ENCODE assay signal across 27 mouse cellular contexts in the genomic region with DNA sequence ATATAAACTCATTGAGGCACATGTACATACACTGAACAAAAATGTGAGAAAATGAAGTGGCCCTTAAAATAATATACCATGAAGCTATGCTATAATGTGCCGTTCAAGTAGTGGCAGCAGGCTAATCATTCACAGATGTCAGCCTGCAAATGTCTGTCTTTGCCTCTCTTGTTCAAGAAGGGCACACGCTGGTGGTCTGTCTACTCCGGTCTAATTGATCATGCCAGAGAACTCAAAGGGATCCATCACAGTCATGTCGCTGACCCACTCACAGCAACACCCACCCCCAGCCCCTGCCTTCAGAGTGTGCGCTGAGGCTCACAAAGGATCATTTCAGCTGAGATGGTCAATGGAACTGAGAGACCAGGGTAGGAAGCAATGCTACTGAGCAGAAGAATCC. TPM values are rescaled to one million over a fixed set of nuclear protein-coding genes. Genes with fewer than 3 reads are reported as not detected.
DNase-seq lines count a peak whose midpoint lies in the region; ATAC-seq lines count a peak whose summit lies in the region.
"Had no signal": no experiment of that assay in that cellular context is flagged by ENCODE, and none has a peak within 500 bp of the region (broad histone marks: within the 10 kb centered on the region; RNA-seq: fewer than 3 reads in every experiment).

No protein-coding gene starts in this region.

- ATAC-seq in hindbrain, embryonic 11.5 days (ENCODE audit: low FRiP score), result peak; percentile 80
- ATAC-seq in hindbrain, embryonic 14.5 days (ENCODE audit: low FRiP score), result no peak
- ATAC-seq in embryonic facial prominence, embryonic 12.5 days (ENCODE audit: insufficient number of reproducible peaks, insufficient read depth, low FRiP score, low TSS enrichment), result no peak
- ATAC-seq: activated CD4-positive, CD25-positive, alpha-beta regulatory T cell, adult 4 months; forebrain, postnatal 0 days; intestine, embryonic 15.5 days; liver, postnatal 0 days; midbrain, embryonic 15.5 days had no signal

- H3K4me3 ChIP-seq in hindbrain, embryonic 11.5 days (ENCODE audit: low read depth, low read length), result no peak overlapping the region
- H3K4me3 ChIP-seq in hindbrain, embryonic 14.5 days (replicated peaks; ENCODE audit: low read length), result no peak overlapping the region
- no peak overlapping the region for H3K4me3 ChIP-seq in embryonic facial prominence, embryonic 12.5 days
- H3K4me3 ChIP-seq in limb, embryonic 10.5 days, result no peak overlapping the region
- H3K4me3 ChIP-seq: forebrain, embryonic 10.5 days; heart, embryonic 10.5 days; intestine, embryonic 15.5 days; limb, embryonic 15.5 days; midbrain, embryonic 15.5 days had no signal

- no peak overlapping the region for H3K9ac ChIP-seq in hindbrain, embryonic 11.5 days (ENCODE audit: low read depth, low read length)
- H3K9ac ChIP-seq in hindbrain, embryonic 14.5 days, result no peak overlapping the region
- no peak overlapping the region for H3K9ac ChIP-seq in embryonic facial prominence, embryonic 12.5 days
- H3K9ac ChIP-seq: forebrain, postnatal 0 days; intestine, embryonic 15.5 days; limb, embryonic 15.5 days; liver, postnatal 0 days; midbrain, embryonic 15.5 days had no signal

- WGBS in hindbrain, embryonic 11.5 days, result 16% methylated on average over 5 of the region's 5 CpGs
- WGBS in hindbrain, embryonic 14.5 days, result 25% methylated on average over 5 of the region's 5 CpGs
- 17% methylated on average over 5 of the region's 5 CpGs for WGBS in embryonic facial prominence, embryonic 12.5 days
- WGBS in limb, embryonic 10.5 days, result 35% methylated on average over 5 of the region's 5 CpGs

- no peaks in the 10 kb centered on the region for H3K27me3 ChIP-seq in hindbrain, embryonic 11.5 days (ENCODE audit: control insufficient read depth, insufficient read depth, low read length)
- no peaks in the 10 kb centered on the region for H3K27me3 ChIP-seq in hindbrain, embryonic 14.5 days (ENCODE audit: control insufficient read depth, insufficient read depth, low read length)
- H3K27me3 ChIP-seq in embryonic facial prominence, embryonic 12.5 days, result no peaks in the 10 kb centered on the region
- no peaks in the 10 kb centered on the region for H3K27me3 ChIP-seq in limb, embryonic 10.5 days (ENCODE audit: low read depth, poor library complexity, severe bottlenecking)
- H3K27me3 ChIP-seq: intestine, embryonic 15.5 days; limb, embryonic 15.5 days; midbrain, embryonic 15.5 days had no signal

- no peak overlapping the region for H3K4me2 ChIP-seq in hindbrain, embryonic 11.5 days (replicated peaks; ENCODE audit: low read depth, low read length)
- H3K4me2 ChIP-seq in hindbrain, embryonic 14.5 days (replicated peaks), result no peak overlapping the region
- peak overlapping the region; percentile 20; the same call in 1 of the 2 replicates for H3K4me2 ChIP-seq in embryonic facial prominence, embryonic 12.5 days (replicated peaks)
- H3K4me2 ChIP-seq: intestine, embryonic 15.5 days; limb, embryonic 15.5 days; midbrain, embryonic 15.5 days had no signal

- no peaks in the 10 kb centered on the region; the same call in 1 of the 2 replicates for H3K4me1 ChIP-seq in hindbrain, embryonic 11.5 days (replicated peaks; ENCODE audit: control insufficient read depth, insufficient read depth, low read length)
- H3K4me1 ChIP-seq in hindbrain, embryonic 14.5 days (replicated peaks; ENCODE audit: control insufficient read depth, insufficient read depth, low read length), result no peaks in the 10 kb centered on the region
- H3K4me1 ChIP-seq in embryonic facial prominence, embryonic 12.5 days, result peaks cover 14% of the 10 kb centered on the region
- peaks cover 22% of the 10 kb centered on the region for H3K4me1 ChIP-seq in limb, embryonic 10.5 days
- H3K4me1 ChIP-seq: heart, embryonic 10.5 days; intestine, embryonic 15.5 days; midbrain, embryonic 15.5 days had no signal

- H3K27ac ChIP-seq in hindbrain, embryonic 11.5 days (ENCODE audit: low read depth, low read length), result no peak overlapping the region
- H3K27ac ChIP-seq in hindbrain, embryonic 14.5 days, result no peak overlapping the region
- H3K27ac ChIP-seq in embryonic facial prominence, embryonic 12.5 days, result no peak overlapping the region
- 0 out of 2 replicates have a peak overlapping the region, but pooled peaks have one; percentile 46 for H3K27ac ChIP-seq in limb, embryonic 10.5 days
- H3K27ac ChIP-seq: forebrain, embryonic 10.5 days; heart, embryonic 10.5 days; intestine, embryonic 15.5 days; limb, embryonic 15.5 days; midbrain, embryonic 15.5 days had no signal

- H3K36me3 ChIP-seq in hindbrain, embryonic 11.5 days (ENCODE audit: control insufficient read depth, insufficient read depth, low read length), result no peaks in the 10 kb centered on the region
- H3K36me3 ChIP-seq in hindbrain, embryonic 14.5 days (replicated peaks; ENCODE audit: control insufficient read depth, insufficient read depth), result no peaks in the 10 kb centered on the region
- no peaks in the 10 kb centered on the region for H3K36me3 ChIP-seq in embryonic facial prominence, embryonic 12.5 days
- H3K36me3 ChIP-seq in limb, embryonic 10.5 days, result no peaks in the 10 kb centered on the region
- H3K36me3 ChIP-seq: forebrain, embryonic 10.5 days; G1E; heart, embryonic 10.5 days; intestine, embryonic 15.5 days; limb, embryonic 15.5 days; midbrain, embryonic 15.5 days had no signal

- peak; percentile 42 for DNase-seq in hindbrain, embryonic 11.5 days (ENCODE audit: low spot score)
- no peak for DNase-seq in hindbrain, embryonic 14.5 days (ENCODE audit: low spot score)
- DNase-seq in limb, embryonic 10.5 days (ENCODE audit: low spot score), result peak; percentile 38
- DNase-seq in layer of hippocampus, postnatal 14 days (ENCODE audit: low spot score in 2 of 2), result no peak
- DNase-seq in liver, result no peak
- DNase-seq in spleen, adult 18-20 months, result no peak
- DNase-seq: adrenal gland, postnatal 14 days; cerebellum, adult 11 months; cerebellum, postnatal 25 days; forebrain, postnatal 0 days; heart, postnatal 14 days; kidney, postnatal 4 days; liver, postnatal 0 days; lung, postnatal 14 days; right cerebral cortex, adult 18-20 months had no signal

- no peaks in the 10 kb centered on the region for H3K9me3 ChIP-seq in hindbrain, embryonic 11.5 days (ENCODE audit: control insufficient read depth, low read length)
- H3K9me3 ChIP-seq in hindbrain, embryonic 14.5 days (ENCODE audit: control insufficient read depth, low read length), result no peaks in the 10 kb centered on the region
- H3K9me3 ChIP-seq in embryonic facial prominence, embryonic 12.5 days, result no peaks in the 10 kb centered on the region
- H3K9me3 ChIP-seq in limb, embryonic 10.5 days (replicated peaks), result no peaks in the 10 kb centered on the region
- H3K9me3 ChIP-seq: forebrain, embryonic 10.5 days; heart, embryonic 10.5 days; intestine, embryonic 15.5 days; limb, embryonic 15.5 days; midbrain, embryonic 15.5 days had no signal

RNA-seq across cellular contexts. Expression of gene Gm2310, which starts 6.8 kb away (rescaled TPM):
- not detected in 2 replicates for polyA plus RNA-seq in hindbrain, embryonic 11.5 days (2014; fragmentation: Nextera tagmentation; extraction: Ambion mirVana)
- polyA plus RNA-seq in hindbrain, embryonic 14.5 days (2014; fragmentation: Nextera tagmentation; extraction: Ambion mirVana), result 0.18 TPM in 1 of 2 replicates, not detected in the other
- not detected in 2 replicates for polyA plus RNA-seq in embryonic facial prominence, embryonic 12.5 days (2016; fragmentation: Nextera tagmentation; extraction: Ambion mirVana)
- not detected in 2 replicates for polyA plus RNA-seq in limb, embryonic 10.5 days (2016; fragmentation: Nextera tagmentation; extraction: Ambion mirVana)
- total RNA-seq in layer of hippocampus, postnatal 14 days (2021), result not detected
- total RNA-seq: adrenal gland, postnatal 14 days; forebrain, postnatal 0 days; G1E; gastrocnemius, adult 18-20 months; gastrocnemius, postnatal 4 days; heart, postnatal 14 days; layer of hippocampus, postnatal 25 days; left cerebral cortex, postnatal 10 days had no signal
- polyA plus RNA-seq: activated CD4-positive, CD25-positive, alpha-beta regulatory T cell, adult 4 months; forebrain, embryonic 10.5 days; forebrain, postnatal 0 days; G1E; heart, embryonic 10.5 days; intestine, embryonic 15.5 days; limb, embryonic 15.5 days; liver, postnatal 0 days; midbrain, embryonic 15.5 days had no signal

Comparison
In these comparisons a context has a peak if more than half of its experiments do, and no peak if none do; other contexts are left out.
1. DNase-seq: peak in hindbrain, embryonic 11.5 days (single experiment) and limb, embryonic 10.5 days (single experiment); none in hindbrain, embryonic 14.5 days (single experiment), layer of hippocampus, postnatal 14 days (0 of 2), liver (single experiment) and spleen, adult 18-20 months (0 of 2).